In the genomic region with DNA sequence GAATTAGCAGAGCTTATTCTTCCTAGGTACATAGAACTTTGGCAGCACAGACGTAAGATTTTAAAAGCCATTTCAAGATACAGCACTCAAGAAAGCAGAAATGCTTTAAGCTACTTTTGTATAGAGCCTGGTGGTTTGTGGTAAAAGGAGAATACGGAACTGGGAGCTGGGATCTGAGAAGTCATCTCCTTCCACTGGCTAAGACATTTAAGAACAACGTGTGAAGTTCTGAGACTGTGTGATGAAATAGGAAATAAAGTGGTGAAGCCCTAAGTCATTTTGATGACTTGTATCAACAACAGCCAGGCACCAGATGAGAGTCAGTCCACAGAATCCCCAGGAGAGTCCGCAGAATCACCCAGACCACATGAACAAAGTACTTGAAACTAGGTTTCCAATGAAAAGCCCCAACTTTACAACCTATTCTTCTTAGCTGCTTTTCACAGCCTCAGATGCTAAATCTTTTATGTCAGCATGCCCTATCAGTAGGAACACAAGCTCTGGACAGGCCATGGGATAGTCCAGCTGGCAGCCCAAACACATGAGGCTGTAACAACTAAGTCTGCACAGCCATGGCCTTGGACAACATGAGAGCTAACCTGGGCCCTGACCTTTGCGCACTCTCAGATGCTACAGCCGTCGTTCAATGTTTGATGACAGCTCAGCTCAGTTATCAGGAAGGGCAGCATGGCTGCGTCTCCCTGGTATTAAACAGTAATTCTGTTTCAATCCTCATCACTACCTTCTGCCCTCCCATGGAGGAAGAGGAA, we compare ENCODE assay signal across 15 mouse cellular contexts.
DNase-seq lines count a peak whose midpoint lies in the region; ATAC-seq and TF ChIP-seq lines count a peak whose summit lies in the region.
"Had no signal": no experiment of that assay in that cellular context is flagged by ENCODE, and none has a peak within 500 bp of the region (broad histone marks: within the 10 kb centered on the region; RNA-seq: fewer than 3 reads in every experiment).

No protein-coding gene starts in this region.

- no peak for TF ChIP-seq CTCF in forebrain, postnatal 0 days (IDR thresholded peaks at IDR 0.05; ENCODE audit: low read depth)
- no peak for TF ChIP-seq CTCF in lung, postnatal 0 days (IDR thresholded peaks at IDR 0.05)
- TF ChIP-seq CTCF in intestine, postnatal 0 days (IDR thresholded peaks at IDR 0.05; ENCODE audit: low read depth): no peak

- no peak overlapping the region for H3K4me3 ChIP-seq in forebrain, embryonic 11.5 days (ENCODE audit: low read depth, low read length)
- no peak overlapping the region for H3K4me3 ChIP-seq in forebrain, postnatal 0 days (ENCODE audit: low read depth, low read length)
- H3K4me3 ChIP-seq in lung, postnatal 0 days (ENCODE audit: low read depth, low read length): no peak overlapping the region
- no peak overlapping the region for H3K4me3 ChIP-seq in embryonic facial prominence, embryonic 10.5 days
- no peak overlapping the region for H3K4me3 ChIP-seq in intestine, postnatal 0 days (ENCODE audit: low read depth, low read length)
- H3K4me3 ChIP-seq: embryonic facial prominence, embryonic 13.5 days; forebrain, embryonic 10.5 days; heart, embryonic 13.5 days; hindbrain, embryonic 13.5 days; limb, embryonic 15.5 days had no signal

- H3K4me2 ChIP-seq in forebrain, embryonic 11.5 days (ENCODE audit: low read depth, low read length, severe bottlenecking): no peak overlapping the region
- H3K4me2 ChIP-seq in forebrain, postnatal 0 days (ENCODE audit: low read depth): no peak overlapping the region
- no peak overlapping the region for H3K4me2 ChIP-seq in lung, postnatal 0 days (replicated peaks; ENCODE audit: low read depth, low read length)
- no peak overlapping the region for H3K4me2 ChIP-seq in intestine, postnatal 0 days (replicated peaks; ENCODE audit: low read depth)
- H3K4me2 ChIP-seq: embryonic facial prominence, embryonic 13.5 days; heart, embryonic 13.5 days; hindbrain, embryonic 13.5 days; limb, embryonic 15.5 days had no signal

- WGBS in forebrain, embryonic 11.5 days: 85% methylated on average over 8 of the region's 8 CpGs
- 75% methylated on average over 8 of the region's 8 CpGs for WGBS in forebrain, postnatal 0 days
- WGBS in lung, postnatal 0 days: 58% methylated on average over 8 of the region's 8 CpGs
- WGBS in embryonic facial prominence, embryonic 10.5 days: 78% methylated on average over 8 of the region's 8 CpGs
- WGBS in intestine, postnatal 0 days: 73% methylated on average over 8 of the region's 8 CpGs

- H3K36me3 ChIP-seq in forebrain, embryonic 11.5 days (ENCODE audit: control insufficient read depth, insufficient read depth, low read length): no peaks in the 10 kb centered on the region
- peaks cover 19% of the 10 kb centered on the region for H3K36me3 ChIP-seq in forebrain, postnatal 0 days (ENCODE audit: insufficient read depth)
- H3K36me3 ChIP-seq in lung, postnatal 0 days (ENCODE audit: insufficient read depth, low read length): no peaks in the 10 kb centered on the region
- H3K36me3 ChIP-seq in embryonic facial prominence, embryonic 10.5 days (replicated peaks): peaks cover 64% of the 10 kb centered on the region
- H3K36me3 ChIP-seq in intestine, postnatal 0 days (ENCODE audit: control insufficient read depth, insufficient read depth): no peaks in the 10 kb centered on the region
- H3K36me3 ChIP-seq: limb, embryonic 15.5 days had no signal

- no peak overlapping the region for H3K9ac ChIP-seq in forebrain, embryonic 11.5 days (ENCODE audit: low read length)
- H3K9ac ChIP-seq in forebrain, postnatal 0 days: no peak overlapping the region
- H3K9ac ChIP-seq in lung, postnatal 0 days (replicated peaks; ENCODE audit: low read depth): no peak overlapping the region
- no peak overlapping the region for H3K9ac ChIP-seq in intestine, postnatal 0 days (ENCODE audit: low read depth, low read length)
- H3K9ac ChIP-seq: embryonic facial prominence, embryonic 13.5 days; heart, embryonic 13.5 days; hindbrain, embryonic 13.5 days; limb, embryonic 15.5 days had no signal

- no peaks in the 10 kb centered on the region for H3K9me3 ChIP-seq in forebrain, embryonic 11.5 days (ENCODE audit: control insufficient read depth, low read length)
- H3K9me3 ChIP-seq in forebrain, postnatal 0 days (ENCODE audit: low read length): no peaks in the 10 kb centered on the region
- no peaks in the 10 kb centered on the region for H3K9me3 ChIP-seq in lung, postnatal 0 days (ENCODE audit: low read length)
- no peaks in the 10 kb centered on the region for H3K9me3 ChIP-seq in embryonic facial prominence, embryonic 10.5 days
- H3K9me3 ChIP-seq in intestine, postnatal 0 days (ENCODE audit: control insufficient read depth): no peaks in the 10 kb centered on the region
- H3K9me3 ChIP-seq: embryonic facial prominence, embryonic 13.5 days; forebrain, embryonic 10.5 days; heart, embryonic 13.5 days; hindbrain, embryonic 13.5 days; limb, embryonic 15.5 days had no signal

- DNase-seq in forebrain, embryonic 11.5 days (ENCODE audit: low spot score): no peak
- DNase-seq in forebrain, postnatal 0 days: no peak
- DNase-seq in lung, postnatal 0 days (ENCODE audit: low spot score): peak; percentile 17
- no peak for DNase-seq in lung, adult 18-20 months
- peak; percentile 16 to 41 for DNase-seq in monocyte, adult 2 months (ENCODE audit: low read depth in 1 of 2, low spot score in 2 of 2)
- DNase-seq in embryonic facial prominence, embryonic 10.5 days (ENCODE audit: low spot score): no peak
- DNase-seq: gastrocnemius, postnatal 10 days; kidney, adult 18-20 months had no signal

- H3K4me1 ChIP-seq in forebrain, embryonic 11.5 days (replicated peaks; ENCODE audit: control insufficient read depth, insufficient read depth, low read length): 0 out of 2 replicates have a peak, but pooled peaks cover 5% of the 10 kb centered on the region
- H3K4me1 ChIP-seq in forebrain, postnatal 0 days (ENCODE audit: insufficient read depth): no peaks in the 10 kb centered on the region
- H3K4me1 ChIP-seq in lung, postnatal 0 days (ENCODE audit: insufficient read depth, low read depth, low read length): no peaks in the 10 kb centered on the region
- H3K4me1 ChIP-seq in embryonic facial prominence, embryonic 10.5 days: peaks cover 11% of the 10 kb centered on the region
- H3K4me1 ChIP-seq in intestine, postnatal 0 days (replicated peaks; ENCODE audit: control insufficient read depth, insufficient read depth, low read length): no peaks in the 10 kb centered on the region

- TF ChIP-seq EP300 in lung, postnatal 0 days (IDR thresholded peaks at IDR 0.05): no peak

- no peak for ATAC-seq in forebrain, embryonic 11.5 days (replicated peaks; ENCODE audit: low FRiP score)
- no peak for ATAC-seq in forebrain, postnatal 0 days
- no peak for ATAC-seq in lung, postnatal 0 days
- ATAC-seq in common myeloid progenitor, adult 5-6 weeks (replicated peaks; ENCODE audit: low read depth, poor library complexity, severe bottlenecking): peak; percentile 89
- no peak for ATAC-seq in intestine, postnatal 0 days

- H3K27me3 ChIP-seq in forebrain, embryonic 11.5 days (ENCODE audit: control insufficient read depth, insufficient read depth, low read length): no peaks in the 10 kb centered on the region
- H3K27me3 ChIP-seq in forebrain, postnatal 0 days (ENCODE audit: insufficient read depth, low read length): no peaks in the 10 kb centered on the region
- H3K27me3 ChIP-seq in lung, postnatal 0 days (replicated peaks; ENCODE audit: insufficient read depth, low read length): no peaks in the 10 kb centered on the region
- no peaks in the 10 kb centered on the region for H3K27me3 ChIP-seq in embryonic facial prominence, embryonic 10.5 days (replicated peaks; ENCODE audit: low read depth, poor library complexity, severe bottlenecking)
- H3K27me3 ChIP-seq in intestine, postnatal 0 days (replicated peaks; ENCODE audit: control insufficient read depth, insufficient read depth, low read length): no peaks in the 10 kb centered on the region
- H3K27me3 ChIP-seq: embryonic facial prominence, embryonic 13.5 days; heart, embryonic 13.5 days; hindbrain, embryonic 13.5 days; limb, embryonic 15.5 days had no signal

- H3K27ac ChIP-seq in forebrain, embryonic 11.5 days (ENCODE audit: low read depth, low read length): peak overlapping the region; percentile 12; the same call in 1 of the 2 replicates
- no peak overlapping the region for H3K27ac ChIP-seq in forebrain, postnatal 0 days (ENCODE audit: low read depth, low read length)
- H3K27ac ChIP-seq in lung, postnatal 0 days (ENCODE audit: low read length): no peak overlapping the region
- H3K27ac ChIP-seq in embryonic facial prominence, embryonic 10.5 days (replicated peaks): no peak overlapping the region
- H3K27ac ChIP-seq in intestine, postnatal 0 days (ENCODE audit: low read depth, low read length): no peak overlapping the region
- H3K27ac ChIP-seq: embryonic facial prominence, embryonic 13.5 days; forebrain, embryonic 10.5 days; heart, embryonic 13.5 days; hindbrain, embryonic 13.5 days; limb, embryonic 15.5 days had no signal

Comparison
In these comparisons a context has a peak if more than half of its experiments do, and no peak if none do; other contexts are left out.
1. DNase-seq: peak in lung, postnatal 0 days (single experiment) and monocyte, adult 2 months (2 of 2); none in forebrain, embryonic 11.5 days (single experiment), forebrain, postnatal 0 days (single experiment), lung, adult 18-20 months (0 of 2) and embryonic facial prominence, embryonic 10.5 days (single experiment).